Mouse (Mus musculus): ENCODE measurements at regions not wholly inside any gene's neighbourhood (a gene's known extent, or its start where the extent isn't known, plus 50 kb on each side); places are given as distances from the start of the nearest gene placed in this dataset.

- DNase-seq (ENCODE audit: low read depth), result no peak
Measured at GRCm38 (mm10) chr5:52092273-52092672, 98.0 kb downstream of the Dhx15 start.

DNA sequence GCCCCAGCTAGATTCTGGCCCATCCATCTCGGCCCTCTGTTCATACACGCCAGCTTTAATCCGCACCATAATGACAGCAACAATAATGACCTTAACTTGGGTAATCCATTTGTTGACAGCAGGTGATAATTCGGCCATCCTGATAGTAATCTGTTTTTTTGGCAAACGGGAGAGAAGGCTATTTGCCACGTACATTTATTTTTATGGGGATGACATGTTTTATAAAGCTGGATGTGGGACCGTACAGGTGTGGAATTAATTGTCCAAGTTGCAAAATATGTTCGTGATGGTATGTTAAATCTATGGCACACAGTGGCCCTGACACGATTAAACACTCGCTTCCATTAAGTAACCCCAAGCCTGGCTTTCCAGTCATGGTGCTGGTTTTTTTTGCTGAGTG is 102.2 kb downstream of the Dhx15 start:
- DNase-seq (ENCODE audit: low read depth), result no peak

- DNase-seq (ENCODE audit: low read depth), result no peak
Measured at GRCm38 (mm10) chr5:52086766-52087429, 103.4 kb downstream of the Dhx15 start.

DNA sequence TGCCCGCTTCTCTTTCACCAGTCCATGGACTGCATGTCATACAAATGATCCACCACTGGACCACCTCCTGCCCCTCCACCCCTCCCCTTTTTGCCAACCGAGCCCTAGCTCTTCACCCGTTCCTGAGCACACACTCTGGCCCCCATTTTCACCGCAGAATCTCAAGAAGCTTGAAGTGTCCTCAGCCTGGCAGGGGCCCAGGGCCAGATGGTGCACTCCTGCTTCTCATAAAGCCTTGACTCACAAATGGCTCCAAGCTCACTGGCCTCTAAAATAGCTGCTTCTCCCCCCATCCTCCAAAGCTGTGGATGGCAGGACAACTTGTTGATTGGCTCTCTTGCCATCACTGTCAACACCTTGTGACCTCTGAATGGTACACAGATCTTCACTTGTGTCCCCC is 110.0 kb downstream of the Dhx15 start:
- no peak for DNase-seq (ENCODE audit: low read depth)

- DNase-seq (ENCODE audit: low read depth), result no peak
Measured at GRCm38 (mm10) chr5:52077696-52078095, 112.6 kb downstream of the Dhx15 start.

DNA sequence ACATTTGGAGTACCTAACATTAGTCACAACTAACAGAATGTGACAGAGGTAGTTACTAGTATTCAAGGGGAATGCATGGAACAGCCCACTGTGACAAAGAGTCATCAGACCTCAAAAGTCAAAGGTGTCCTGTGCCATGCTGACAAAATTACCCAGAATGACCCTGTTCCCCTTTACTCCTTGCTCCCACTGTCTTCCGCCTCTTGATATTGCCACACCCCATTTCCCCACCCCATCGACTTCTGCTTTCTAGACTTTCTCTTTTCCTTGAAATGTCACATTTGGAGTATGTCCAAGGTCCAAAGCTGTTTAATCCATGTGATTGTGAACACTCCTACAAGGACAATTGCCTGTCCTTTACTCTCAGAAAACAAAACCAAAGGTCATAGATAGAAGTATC is 115.2 kb downstream of the Dhx15 start:
- DNase-seq (ENCODE audit: low read depth), result no peak

GRCm38 (mm10) chr5:52064804-52065451 is 125.4 kb downstream of the Dhx15 start:
- DNase-seq (ENCODE audit: low read depth), result peak; percentile 68

GRCm38 (mm10) chr5:52062214-52062613 is 128.1 kb downstream of the Dhx15 start:
- no peak for DNase-seq (ENCODE audit: low read depth)

DNA sequence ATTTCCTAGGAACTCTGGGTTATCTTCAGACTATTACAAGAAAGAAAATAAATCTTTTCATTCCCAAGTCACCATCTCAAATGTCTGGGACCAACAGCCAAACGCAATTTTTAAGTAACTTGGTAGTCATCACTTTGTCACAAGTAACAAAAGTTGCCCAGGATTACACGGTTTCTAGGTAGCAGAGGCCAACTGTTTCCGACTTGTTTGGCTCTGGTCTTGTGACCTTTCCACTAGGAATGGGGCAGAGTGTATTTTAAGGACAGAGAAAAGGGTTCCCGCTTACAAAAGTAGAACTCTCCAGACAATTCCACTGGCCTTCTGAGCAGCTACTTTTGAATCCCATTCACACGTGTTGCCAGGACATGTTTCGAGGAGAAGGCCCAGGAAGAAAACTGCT is 129.1 kb downstream of the Dhx15 start:
- DNase-seq (ENCODE audit: low read depth), result no peak

DNA sequence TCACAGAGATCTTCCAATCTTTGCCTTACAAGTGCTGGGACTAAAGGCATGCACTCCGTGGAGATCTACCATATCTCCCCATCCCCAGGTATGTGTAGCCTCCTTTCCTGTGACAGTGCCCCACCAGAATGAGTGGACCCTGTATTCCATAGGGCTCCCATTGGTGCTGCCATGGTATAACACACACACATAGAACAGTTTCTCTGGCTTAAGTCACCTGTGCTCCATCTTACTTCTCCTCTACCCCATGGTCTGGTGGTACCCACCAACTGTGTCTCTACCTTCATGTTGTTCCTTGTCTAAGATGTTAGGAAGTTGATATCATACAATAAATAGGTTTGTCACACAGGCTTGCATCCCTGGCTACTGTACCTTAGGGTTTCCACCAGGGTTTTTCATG is 133.1 kb downstream of the Dhx15 start:
- no peak for DNase-seq (ENCODE audit: low read depth)

DNA sequence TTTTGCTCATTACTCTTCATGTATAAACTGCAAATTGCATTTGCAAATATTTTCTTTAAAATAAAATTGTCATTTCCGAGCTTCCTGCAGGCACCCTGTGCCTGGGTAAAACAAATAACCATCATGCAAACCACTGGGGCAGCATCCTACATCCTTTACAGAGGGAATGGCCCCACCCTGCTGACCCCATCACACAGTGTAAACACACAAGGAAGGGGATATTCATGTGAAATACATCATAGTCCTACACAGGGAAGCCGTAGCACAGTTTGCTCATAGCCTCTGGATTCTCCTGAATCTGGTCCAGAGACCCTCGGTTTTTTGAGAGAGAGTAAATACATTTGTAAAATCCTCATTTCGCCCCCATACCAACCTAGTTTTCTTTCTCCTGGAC is 138.2 kb downstream of the Dhx15 start:
- no peak for DNase-seq (ENCODE audit: low read depth)

GRCm38 (mm10) chr5:52051383-52052071 is 138.8 kb downstream of the Dhx15 start:
- no peak for DNase-seq (ENCODE audit: low read depth)

DNA sequence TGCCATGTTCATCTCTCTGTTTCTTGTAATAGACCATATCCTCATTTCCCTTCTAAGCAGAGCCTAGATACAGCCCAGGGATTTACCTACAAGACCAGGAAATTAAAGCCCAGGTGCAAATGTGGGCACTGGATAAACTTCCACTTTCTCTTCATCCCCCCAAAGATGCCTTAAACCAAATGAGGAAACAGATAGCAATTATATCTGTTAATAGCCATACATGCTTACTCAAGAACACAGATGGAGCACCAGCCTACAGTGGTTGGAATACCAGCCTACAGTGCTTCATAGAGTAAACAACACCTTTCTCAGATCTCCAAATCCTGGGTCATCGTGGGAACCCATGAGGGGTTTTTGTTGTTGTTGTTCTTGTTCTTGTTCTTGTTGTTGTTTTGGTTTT is 141.5 kb downstream of the Dhx15 start:
- DNase-seq (ENCODE audit: low read depth), result no peak

DNA sequence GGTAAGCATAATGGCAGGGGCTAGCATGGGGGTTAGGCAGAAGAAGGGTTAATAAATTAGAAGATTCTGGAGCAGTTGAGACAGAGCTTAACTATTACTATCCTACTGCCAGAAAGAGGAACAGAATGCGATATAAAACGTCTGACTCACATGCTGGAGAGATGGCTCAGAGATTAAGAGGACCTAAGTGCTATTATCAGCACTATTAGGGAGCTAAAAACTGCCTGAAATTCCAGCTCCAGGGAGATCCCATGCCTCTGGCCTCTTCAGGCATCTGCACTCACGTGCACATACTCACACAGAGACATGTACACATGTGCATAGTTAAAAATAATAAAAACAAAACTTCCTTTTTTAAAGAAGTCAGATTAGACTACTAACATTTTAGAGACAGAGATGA is 143.6 kb downstream of the Dhx15 start:
- DNase-seq (ENCODE audit: low read depth), result no peak

DNA sequence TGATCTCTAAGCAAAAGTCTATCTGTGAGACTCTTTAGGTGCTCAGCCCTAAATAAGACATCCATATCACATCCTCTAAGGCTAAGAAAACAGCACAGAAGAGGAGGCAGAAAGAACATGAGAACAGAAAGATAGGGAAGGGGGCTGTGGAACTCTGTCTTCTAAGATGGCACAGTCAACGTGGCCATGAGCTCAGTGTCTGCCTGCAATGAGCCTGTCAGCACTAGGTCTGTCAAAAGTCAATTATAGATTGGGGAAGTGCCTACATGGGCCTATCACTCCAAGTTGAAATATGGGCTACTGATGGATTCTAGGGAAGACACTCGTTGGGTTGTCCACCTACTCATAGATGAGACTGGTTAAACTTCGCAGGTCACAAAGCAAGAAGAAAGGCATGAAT is 146.2 kb downstream of the Dhx15 start:
- no peak for DNase-seq (ENCODE audit: low read depth)

- no peak for DNase-seq (ENCODE audit: low read depth)
Measured at GRCm38 (mm10) chr5:52041447-52041846, 148.9 kb downstream of the Dhx15 start.

DNA sequence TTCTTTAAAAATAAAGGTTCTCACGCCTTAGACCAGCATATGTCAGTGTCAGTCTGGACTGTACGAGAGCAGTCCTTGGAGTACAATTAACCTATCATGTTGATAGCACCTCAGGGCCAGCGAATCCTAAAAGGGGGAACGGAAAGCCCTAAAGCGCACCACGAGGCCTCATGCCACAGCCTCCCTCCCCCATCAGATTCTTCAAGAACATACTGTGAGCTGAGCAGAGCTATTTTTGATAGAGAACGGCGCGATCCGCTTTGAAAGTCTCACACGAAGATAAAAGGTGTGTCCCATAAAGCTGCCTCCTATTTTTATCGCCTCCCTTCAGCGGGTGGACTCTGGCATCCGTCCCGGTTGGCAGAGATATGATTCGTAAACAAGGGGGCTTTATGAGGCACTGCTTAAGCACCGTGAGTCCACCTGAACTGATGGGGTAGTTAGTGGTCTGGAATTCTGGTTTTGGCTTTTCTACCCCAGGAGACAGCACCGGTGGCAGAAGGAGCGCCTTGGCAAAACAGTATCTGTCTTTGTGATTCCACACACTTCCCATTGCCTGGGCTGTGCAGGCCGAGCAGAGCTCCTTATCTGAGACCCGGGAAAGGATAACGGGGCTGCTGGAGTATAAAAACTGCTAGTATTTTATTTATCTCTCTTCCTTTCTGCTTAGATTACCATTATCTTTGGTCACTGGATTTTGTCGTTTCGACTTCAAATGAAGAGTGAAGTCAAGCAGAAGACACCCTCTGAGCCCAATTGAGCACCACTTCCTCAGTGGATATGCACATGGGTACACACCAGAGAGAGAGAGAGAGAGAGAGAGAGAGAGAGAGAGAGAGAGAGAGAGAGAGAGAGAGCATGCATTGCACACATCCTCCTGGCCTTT is 149.6 kb downstream of the Dhx15 start:
- no peak for DNase-seq (ENCODE audit: low read depth)

GRCm38 (mm10) chr5:52035339-52035738 is 155.0 kb downstream of the Dhx15 start:
- no peak for DNase-seq (ENCODE audit: low read depth)

- DNase-seq (ENCODE audit: low read depth), result no peak
Measured at GRCm38 (mm10) chr5:52027478-52027877, 162.8 kb downstream of the Dhx15 start.

GRCm38 (mm10) chr5:52026148-52026547 is 164.2 kb downstream of the Dhx15 start:
- no peak for DNase-seq (ENCODE audit: low read depth)

DNA sequence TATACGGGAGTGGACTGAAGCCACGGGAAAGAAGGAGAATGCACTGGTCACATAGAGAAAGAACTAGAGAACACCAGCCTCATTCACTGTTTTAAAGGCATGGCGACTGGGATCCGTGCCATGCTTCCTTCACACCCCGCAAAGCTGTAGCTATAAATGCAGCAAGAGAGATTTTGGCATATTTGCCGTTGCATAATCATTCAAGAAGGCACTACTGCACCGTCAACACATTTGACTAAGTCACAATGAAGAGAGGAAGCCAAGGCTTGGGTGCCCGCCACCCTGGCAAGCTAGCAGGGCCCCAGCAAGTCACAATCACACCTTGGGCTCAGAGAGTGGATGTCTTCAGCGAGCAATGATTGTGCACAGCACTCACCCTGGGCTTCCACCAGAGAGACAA is 167.1 kb downstream of the Dhx15 start:
- no peak for DNase-seq (ENCODE audit: low read depth)

GRCm38 (mm10) chr5:52016992-52017391 is 173.3 kb downstream of the Dhx15 start:
- DNase-seq (ENCODE audit: low read depth), result no peak

All from induced T-regulatory cell, adult 2 months (primary cell).